Mouse (Mus musculus): Measurements from ENCODE around the gene Nfkb2. TPM values are rescaled to one million over a fixed set of nuclear protein-coding genes. Genes with fewer than 3 reads are reported as not detected.
A peak's percentile ranks its signal among the peaks of the same experiment; 100 is the strongest.

Nfkb2 gene
- polyA plus RNA-seq (2015; fragmentation: Nextera tagmentation; extraction: Ambion mirVana): 1.9 and 2.2 TPM in 2 replicates

DNA sequence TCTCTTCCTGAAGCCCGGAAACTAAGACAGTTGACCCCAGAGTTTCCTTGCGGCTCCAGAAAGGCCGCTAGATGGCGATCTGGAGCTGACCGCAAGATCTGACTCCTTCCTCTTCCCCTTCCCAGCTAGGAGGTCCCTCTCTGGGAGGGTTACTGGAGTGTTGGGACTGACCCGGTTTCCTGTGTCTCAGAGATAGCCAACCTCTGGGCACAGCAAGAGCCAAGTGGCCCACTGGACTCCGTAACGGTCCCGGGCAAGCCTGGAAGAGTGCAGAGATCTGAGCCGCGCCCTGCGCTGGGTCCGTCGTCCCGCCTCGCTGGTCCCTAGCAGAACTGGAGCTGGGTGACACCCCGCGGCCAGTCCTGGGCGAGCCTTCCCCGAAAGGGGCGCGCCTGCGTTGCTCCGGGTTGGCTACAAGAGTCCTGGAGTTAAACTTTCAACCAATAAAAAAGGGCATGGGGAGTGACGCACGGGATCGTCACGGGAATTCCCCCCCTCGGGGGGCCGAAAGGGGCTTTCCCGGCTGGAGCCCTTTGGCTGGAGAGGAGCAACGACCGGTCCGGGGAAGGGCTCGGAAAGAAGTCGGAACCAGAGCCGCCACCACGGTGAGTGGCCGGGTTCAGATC, at the start of gene Nfkb2:
Nfkb2 (plus strand) TSS at position 105 of the 626 bp plus-strand sequence.
- Histone ChIP-seq H3K4me1 (peaks cover 33% of the 10 kb centered on the region), H3K36me3 (no peaks in the 10 kb centered on the region), H3K4me2 (replicated peaks) (peak within 1 kb of the TSS; percentile 69), H3K27ac (replicated peaks) (no peak within 1 kb of the TSS; the same call in 1 of the 2 replicates), H3K9ac (replicated peaks) (peak within 1 kb of the TSS; percentile 53), H3K9me3 (no peaks in the 10 kb centered on the region), H3K27me3 (peaks cover 18% of the 10 kb centered on the region), H3K4me3 (peak within 1 kb of the TSS; percentile 61)
- WGBS: under 1% methylated on average over 39 of the region's 39 CpGs
- ATAC-seq (replicated peaks): peak; percentile 75

DNA sequence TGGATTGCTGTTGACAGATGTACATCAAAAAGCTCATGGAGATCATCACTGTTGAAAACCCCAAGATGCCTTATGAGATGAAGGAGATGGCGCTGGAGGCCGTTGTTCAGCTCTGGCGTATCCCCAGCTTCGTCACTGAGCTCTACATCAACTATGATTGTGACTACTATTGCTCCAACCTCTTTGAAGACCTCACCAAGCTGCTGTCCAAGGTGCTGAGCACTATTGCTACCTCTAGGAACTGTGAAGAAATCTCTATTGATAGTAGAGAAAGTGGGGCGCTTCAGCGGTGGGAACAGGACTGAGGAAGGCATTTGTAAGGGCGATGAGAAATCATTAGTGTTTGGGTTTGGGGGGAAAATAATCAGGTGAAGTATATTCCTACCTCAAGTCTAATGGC, 39.4 kb upstream of the Nfkb2 start:
- H3K36me3 ChIP-seq: peaks cover 91% of the 10 kb centered on the region
- no peaks in the 10 kb centered on the region for H3K27me3 ChIP-seq
- ATAC-seq (replicated peaks): no peak
- H3K4me1 ChIP-seq: no peaks in the 10 kb centered on the region
- no peaks in the 10 kb centered on the region for H3K9me3 ChIP-seq
- H3K4me3 ChIP-seq: no peak overlapping the region
- no peak overlapping the region for H3K4me2 ChIP-seq (replicated peaks)
- WGBS: 91% methylated on average over 7 of the region's 7 CpGs
- H3K27ac ChIP-seq (replicated peaks): no peak overlapping the region
- H3K9ac ChIP-seq (replicated peaks): no peak overlapping the region

GRCm38 (mm10) chr19:46275307-46275706, 28.8 kb upstream of the Nfkb2 start:
- no peaks in the 10 kb centered on the region for H3K27me3 ChIP-seq
- H3K27ac ChIP-seq (replicated peaks): no peak overlapping the region
- no peak overlapping the region for H3K9ac ChIP-seq (replicated peaks)
- H3K4me3 ChIP-seq: no peak overlapping the region
- no peaks in the 10 kb centered on the region for H3K9me3 ChIP-seq
- H3K4me2 ChIP-seq (replicated peaks): no peak overlapping the region
- no peaks in the 10 kb centered on the region for H3K4me1 ChIP-seq
- no peak for ATAC-seq (replicated peaks)
- peaks cover 72% of the 10 kb centered on the region for H3K36me3 ChIP-seq

DNA sequence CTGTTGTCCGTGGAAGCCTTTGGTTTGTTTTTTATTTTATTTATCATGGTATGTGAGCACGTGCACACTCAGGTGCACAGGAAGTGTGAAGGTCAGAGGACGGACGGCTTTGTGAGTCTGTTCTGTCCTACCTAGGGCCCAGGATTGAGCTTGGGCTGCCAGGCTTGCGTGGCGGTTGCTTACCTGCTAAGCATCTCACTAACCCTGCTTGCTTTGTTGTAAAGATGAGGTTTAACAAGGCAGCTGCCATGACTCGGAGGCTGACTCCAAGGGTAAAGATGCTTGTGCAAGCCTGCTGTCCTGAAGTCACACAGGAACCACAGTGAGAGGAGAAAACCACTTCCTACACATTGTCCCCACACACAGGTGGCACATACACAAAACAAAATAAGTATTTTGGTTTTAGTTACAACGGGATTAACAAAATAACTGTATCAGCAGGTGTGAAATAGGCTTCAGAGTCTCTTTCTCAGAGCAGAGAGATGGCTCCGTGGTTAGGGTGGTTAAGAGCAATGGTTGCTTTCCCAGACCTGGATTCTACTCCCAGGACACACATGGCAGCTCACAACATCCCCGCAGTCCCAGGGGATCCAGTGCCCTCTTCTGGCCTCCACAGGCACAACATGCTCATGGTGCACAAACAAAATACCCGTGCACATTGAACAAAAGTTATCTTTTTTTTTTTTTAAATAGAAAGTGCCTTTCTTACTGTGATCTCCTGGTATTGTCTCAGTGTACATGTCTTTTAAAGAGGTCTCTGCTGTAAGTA, 21.9 kb upstream of the Nfkb2 start:
- H3K4me1 ChIP-seq: no peaks in the 10 kb centered on the region
- ATAC-seq (replicated peaks): no peak
- H3K9ac ChIP-seq (replicated peaks): no peak overlapping the region
- H3K4me3 ChIP-seq: no peak overlapping the region
- no peaks in the 10 kb centered on the region for H3K9me3 ChIP-seq
- H3K36me3 ChIP-seq: peaks cover 77% of the 10 kb centered on the region
- WGBS: 95% methylated on average over 11 of the region's 11 CpGs
- H3K27me3 ChIP-seq: no peaks in the 10 kb centered on the region
- no peak overlapping the region for H3K4me2 ChIP-seq (replicated peaks)
- no peak overlapping the region for H3K27ac ChIP-seq (replicated peaks)

- no peak for ATAC-seq (replicated peaks)
- 88% methylated on average over 4 of the region's 4 CpGs for WGBS
Measured at GRCm38 (mm10) chr19:46284686-46285085, 19.4 kb upstream of the Nfkb2 start.

DNA sequence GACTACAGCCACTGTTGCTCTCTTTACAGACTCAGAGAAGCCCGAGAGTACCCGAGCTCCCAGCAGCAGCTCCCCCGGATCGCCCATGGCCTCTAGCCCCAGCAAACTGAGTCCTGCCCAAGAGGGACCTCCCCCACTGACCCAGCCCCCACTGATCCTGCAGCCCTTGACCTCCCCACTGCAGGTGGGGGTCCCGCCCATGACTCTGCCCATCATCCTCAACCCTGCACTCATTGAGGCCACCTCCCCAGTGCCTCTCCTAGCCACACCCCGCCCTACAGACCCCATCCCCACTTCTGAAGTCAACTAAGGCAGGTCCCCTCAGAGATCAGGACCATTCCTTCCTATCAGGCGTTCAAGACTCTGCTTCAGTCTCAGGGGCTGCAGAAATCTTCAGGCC, 18.5 kb upstream of the Nfkb2 start:
- WGBS: 83% methylated on average over 7 of the region's 7 CpGs
- no peak for ATAC-seq (replicated peaks)
- Histone ChIP-seq H3K9me3 (no peaks in the 10 kb centered on the region), H3K27ac (replicated peaks) (no peak overlapping the region), H3K9ac (replicated peaks) (no peak overlapping the region), H3K4me3 (no peak overlapping the region), H3K4me1 (no peaks in the 10 kb centered on the region), H3K27me3 (no peaks in the 10 kb centered on the region), H3K4me2 (replicated peaks) (no peak overlapping the region), H3K36me3 (peaks cover 55% of the 10 kb centered on the region)

More at GRCm38 (mm10) chr19:46284686-46285085, 19.4 kb upstream of the Nfkb2 start:
- no peak overlapping the region for H3K27ac ChIP-seq (replicated peaks)
- no peaks in the 10 kb centered on the region for H3K4me1 ChIP-seq
- H3K27me3 ChIP-seq: no peaks in the 10 kb centered on the region
- H3K36me3 ChIP-seq: peaks cover 64% of the 10 kb centered on the region
- no peak overlapping the region for H3K4me3 ChIP-seq
- H3K9ac ChIP-seq (replicated peaks): no peak overlapping the region
- no peak overlapping the region for H3K4me2 ChIP-seq (replicated peaks)
- H3K9me3 ChIP-seq: no peaks in the 10 kb centered on the region

DNA sequence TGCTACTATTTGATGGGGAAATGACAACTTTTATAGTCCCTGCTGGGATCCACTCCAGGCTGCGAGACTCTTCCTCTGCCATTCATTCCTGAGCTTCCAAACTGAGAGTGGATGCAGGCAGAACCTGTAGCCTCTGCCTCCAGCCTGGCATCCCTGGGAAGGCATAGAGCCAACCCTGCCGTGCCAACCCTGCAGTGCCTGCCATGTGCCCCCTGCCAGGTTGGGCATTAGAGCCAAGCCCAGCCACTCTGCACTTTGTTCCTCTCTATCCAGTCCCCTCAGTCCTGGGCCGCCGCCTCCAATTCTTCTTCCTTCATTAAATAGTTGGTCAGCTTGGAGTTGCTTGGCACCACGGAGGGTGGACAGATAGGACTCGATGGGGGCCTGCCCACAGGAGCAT, 18.1 kb upstream of the Nfkb2 start:
- Histone ChIP-seq H3K4me3 (no peak overlapping the region), H3K4me2 (replicated peaks) (no peak overlapping the region), H3K27me3 (no peaks in the 10 kb centered on the region), H3K36me3 (peaks cover 51% of the 10 kb centered on the region), H3K9me3 (no peaks in the 10 kb centered on the region), H3K4me1 (no peaks in the 10 kb centered on the region), H3K9ac (replicated peaks) (no peak overlapping the region), H3K27ac (replicated peaks) (no peak overlapping the region)
- WGBS: 89% methylated on average over 6 of the region's 6 CpGs
- ATAC-seq (replicated peaks): no peak

DNA sequence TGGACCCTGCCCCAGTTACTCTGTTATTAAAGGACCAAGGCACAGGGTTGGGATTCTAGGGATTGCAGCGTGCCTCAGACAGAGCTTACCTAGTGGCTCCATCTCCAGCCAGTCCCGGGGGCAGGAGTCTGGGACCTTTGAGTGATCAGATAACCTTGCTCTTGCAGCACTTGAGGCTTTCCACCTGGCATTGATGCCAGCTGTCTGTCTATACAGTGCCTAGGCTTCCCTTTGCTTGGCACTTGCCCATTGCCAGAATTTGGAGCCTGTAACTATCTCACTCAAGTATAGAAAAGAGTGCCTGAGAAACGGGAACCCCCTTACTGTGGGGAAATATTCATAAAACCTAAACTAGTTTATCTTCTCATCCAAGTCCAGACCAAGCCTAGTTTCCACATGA, 17.2 kb upstream of the Nfkb2 start:
- H3K9ac ChIP-seq (replicated peaks): no peak overlapping the region
- no peak overlapping the region for H3K4me3 ChIP-seq
- H3K27me3 ChIP-seq: no peaks in the 10 kb centered on the region
- peaks cover 42% of the 10 kb centered on the region for H3K36me3 ChIP-seq
- no peak overlapping the region for H3K27ac ChIP-seq (replicated peaks)
- 93% methylated on average over 3 of the region's 3 CpGs for whole genome bisulfite sequencing
- no peaks in the 10 kb centered on the region for H3K9me3 ChIP-seq
- ATAC-seq (replicated peaks): no peak
- H3K4me1 ChIP-seq: no peaks in the 10 kb centered on the region
- no peak overlapping the region for H3K4me2 ChIP-seq (replicated peaks)

GRCm38 (mm10) chr19:46287566-46287965, 16.6 kb upstream of the Nfkb2 start:
- no peak overlapping the region for H3K4me2 ChIP-seq (replicated peaks)
- H3K27me3 ChIP-seq: no peaks in the 10 kb centered on the region
- peaks cover 36% of the 10 kb centered on the region for H3K36me3 ChIP-seq
- no peak for ATAC-seq (replicated peaks)
- WGBS: 92% methylated on average over 3 of the region's 3 CpGs
- H3K9ac ChIP-seq (replicated peaks): no peak overlapping the region
- H3K27ac ChIP-seq (replicated peaks): no peak overlapping the region
- no peaks in the 10 kb centered on the region for H3K9me3 ChIP-seq
- no peaks in the 10 kb centered on the region for H3K4me1 ChIP-seq
- no peak overlapping the region for H3K4me3 ChIP-seq

GRCm38 (mm10) chr19:46290535-46291105, 13.5 kb upstream of the Nfkb2 start:
- peaks cover 6% of the 10 kb centered on the region; the same call in 1 of the 2 replicates for H3K36me3 ChIP-seq
- no peak overlapping the region for H3K4me3 ChIP-seq
- H3K27ac ChIP-seq (replicated peaks): no peak overlapping the region
- ATAC-seq (replicated peaks): no peak
- no peaks in the 10 kb centered on the region for H3K9me3 ChIP-seq
- no peak overlapping the region for H3K4me2 ChIP-seq (replicated peaks)
- H3K4me1 ChIP-seq: no peaks in the 10 kb centered on the region
- 76% methylated on average over 12 of the region's 12 CpGs for WGBS
- H3K27me3 ChIP-seq: no peaks in the 10 kb centered on the region
- no peak overlapping the region for H3K9ac ChIP-seq (replicated peaks)

DNA sequence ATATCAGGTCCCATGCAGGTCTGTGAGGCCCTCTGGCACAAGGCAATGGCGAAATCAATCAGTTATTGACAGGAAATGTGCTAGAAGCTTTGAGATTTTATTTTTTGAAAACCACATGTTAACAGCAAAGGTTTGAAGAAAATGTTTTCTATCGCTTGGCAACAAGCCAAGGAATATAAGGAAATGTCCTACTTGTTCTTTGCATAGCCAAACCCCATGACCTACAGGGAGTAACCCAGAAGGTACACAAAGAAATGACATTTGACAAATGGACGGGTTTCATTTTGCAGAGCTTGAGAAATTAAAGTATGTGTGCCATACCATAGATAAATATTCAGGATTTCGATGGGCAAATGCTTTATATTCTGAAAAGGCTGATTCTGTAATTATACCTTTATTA, 7.2 kb upstream of the Nfkb2 start:
- Histone ChIP-seq H3K4me2 (replicated peaks) (no peak overlapping the region), H3K27ac (replicated peaks) (no peak overlapping the region), H3K9ac (replicated peaks) (no peak overlapping the region), H3K4me1 (no peaks in the 10 kb centered on the region), H3K9me3 (no peaks in the 10 kb centered on the region), H3K4me3 (no peak overlapping the region), H3K36me3 (no peaks in the 10 kb centered on the region), H3K27me3 (no peaks in the 10 kb centered on the region)
- WGBS: 77% methylated on average over 4 of the region's 4 CpGs
- ATAC-seq (replicated peaks): no peak

DNA sequence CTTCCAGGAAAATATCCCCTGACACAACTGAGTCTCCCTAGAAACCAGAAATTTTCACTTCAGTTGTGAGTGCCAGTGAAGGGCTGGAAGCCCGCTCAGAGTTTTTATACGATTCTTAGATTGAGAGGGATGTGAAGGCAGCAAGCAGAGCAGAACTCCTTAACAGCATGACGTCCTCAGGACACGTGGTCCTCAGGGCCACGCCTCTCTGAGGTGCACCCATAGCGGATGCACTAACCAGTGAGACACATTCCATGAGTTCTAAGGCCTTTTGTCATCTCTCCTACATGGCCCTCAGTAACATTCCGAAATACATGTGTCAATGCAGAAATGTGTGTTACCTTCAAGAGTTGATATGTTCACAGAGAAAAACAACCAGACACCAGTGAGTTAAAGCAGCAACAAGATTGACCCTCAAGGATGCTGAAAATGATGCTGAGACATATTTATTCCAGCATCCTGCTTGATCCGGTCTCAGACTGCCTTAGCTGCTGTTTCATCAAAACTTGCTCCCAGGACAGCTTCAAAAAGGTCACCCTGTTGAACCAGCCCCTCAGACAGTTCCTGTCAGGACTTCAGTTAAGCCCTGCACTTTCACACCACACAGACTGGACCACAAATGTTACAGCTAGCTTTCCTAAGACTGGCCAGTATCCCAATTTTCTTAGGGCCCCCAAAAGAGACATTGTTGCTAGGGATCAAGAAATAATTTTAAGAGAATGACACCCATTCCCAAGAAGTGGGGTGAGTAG, 3.6 kb upstream of the Nfkb2 start:
- H3K36me3 ChIP-seq: no peaks in the 10 kb centered on the region
- ATAC-seq (replicated peaks): no peak
- peaks cover 18% of the 10 kb centered on the region for H3K4me1 ChIP-seq
- H3K4me2 ChIP-seq (replicated peaks): no peak overlapping the region
- 38% methylated on average over 8 of the region's 8 CpGs for WGBS
- H3K9me3 ChIP-seq: no peaks in the 10 kb centered on the region
- no peak overlapping the region for H3K27ac ChIP-seq (replicated peaks)
- H3K27me3 ChIP-seq: peaks cover 8% of the 10 kb centered on the region; the same call in 1 of the 2 replicates
- H3K9ac ChIP-seq (replicated peaks): no peak overlapping the region
- no peak overlapping the region for H3K4me3 ChIP-seq
